8 mouse cellular contexts compared by ENCODE assay signal in genomic region chr16:5130766-5131165, GRCm38 (mm10). TPM values are rescaled to one million over a fixed set of nuclear protein-coding genes. Genes with fewer than 3 reads are reported as not detected.
A peak's percentile ranks its signal among the peaks of the same experiment; 100 is the strongest.
DNase-seq lines count a peak whose midpoint lies in the region; ATAC-seq and TF ChIP-seq lines count a peak whose summit lies in the region.

No protein-coding gene starts in this region.

- no peak overlapping the region for H3K9ac ChIP-seq in forebrain, postnatal 0 days
- H3K9ac ChIP-seq in forebrain, embryonic 13.5 days = no peak overlapping the region
- H3K9ac ChIP-seq in hindbrain, embryonic 13.5 days = no peak overlapping the region

- no peak overlapping the region for H3K4me3 ChIP-seq in forebrain, postnatal 0 days (ENCODE audit: low read depth, low read length)
- H3K4me3 ChIP-seq in forebrain, embryonic 13.5 days = no peak overlapping the region
- no peak overlapping the region for H3K4me3 ChIP-seq in hindbrain, embryonic 13.5 days

- peak; percentile 38; the same call in 1 of the 2 replicates for ATAC-seq in forebrain, postnatal 0 days
- no peak for ATAC-seq in forebrain, embryonic 13.5 days
- no peak for ATAC-seq in hindbrain, embryonic 13.5 days (ENCODE audit: low FRiP score)

- WGBS in forebrain, postnatal 0 days = 12% methylated on average over 4 of the region's 4 CpGs
- 9% methylated on average over 4 of the region's 4 CpGs for WGBS in forebrain, embryonic 13.5 days
- 12% methylated on average over 4 of the region's 4 CpGs for WGBS in hindbrain, embryonic 13.5 days

- no peak for DNase-seq in forebrain, postnatal 0 days
- peak; percentile 76 for DNase-seq in adrenal gland, postnatal 10 days
- peak; percentile 88 for DNase-seq in heart, postnatal 25 days (ENCODE audit: low spot score)
- peak; percentile 80 to 93 for DNase-seq in lung, postnatal 4 days
- DNase-seq in embryo, embryonic 9.5 days (ENCODE audit: extremely low spot score) = no peak
- DNase-seq in frontal cortex, postnatal 10 days (ENCODE audit: low spot score in 2 of 2) = no peak

- TF ChIP-seq CTCF in forebrain, postnatal 0 days (IDR thresholded peaks at IDR 0.05; ENCODE audit: low read depth) = no peak

- no peaks in the 10 kb centered on the region for H3K9me3 ChIP-seq in forebrain, postnatal 0 days (ENCODE audit: low read length)
- no peaks in the 10 kb centered on the region for H3K9me3 ChIP-seq in forebrain, embryonic 13.5 days (replicated peaks)
- H3K9me3 ChIP-seq in hindbrain, embryonic 13.5 days = no peaks in the 10 kb centered on the region

- intact Hi-C loops in heart, postnatal 25 days (cut with DNase I) = no loop called here

- H3K4me1 ChIP-seq in forebrain, postnatal 0 days (ENCODE audit: insufficient read depth) = no peaks in the 10 kb centered on the region
- H3K4me1 ChIP-seq in forebrain, embryonic 13.5 days = peaks cover 13% of the 10 kb centered on the region
- peaks cover 16% of the 10 kb centered on the region for H3K4me1 ChIP-seq in hindbrain, embryonic 13.5 days (replicated peaks)

- H3K36me3 ChIP-seq in forebrain, postnatal 0 days (ENCODE audit: insufficient read depth) = no peaks in the 10 kb centered on the region
- H3K36me3 ChIP-seq in forebrain, embryonic 13.5 days (ENCODE audit: poor library complexity, severe bottlenecking) = no peaks in the 10 kb centered on the region
- no peaks in the 10 kb centered on the region for H3K36me3 ChIP-seq in hindbrain, embryonic 13.5 days

- no peak overlapping the region for H3K27ac ChIP-seq in forebrain, postnatal 0 days (ENCODE audit: low read depth, low read length)
- H3K27ac ChIP-seq in forebrain, embryonic 13.5 days = no peak overlapping the region
- no peak overlapping the region for H3K27ac ChIP-seq in hindbrain, embryonic 13.5 days

- peaks cover 43% of the 10 kb centered on the region for H3K27me3 ChIP-seq in forebrain, postnatal 0 days (ENCODE audit: insufficient read depth, low read length)
- H3K27me3 ChIP-seq in forebrain, embryonic 13.5 days = peaks cover 78% of the 10 kb centered on the region
- peaks cover 72% of the 10 kb centered on the region for H3K27me3 ChIP-seq in hindbrain, embryonic 13.5 days

- no peak overlapping the region for H3K4me2 ChIP-seq in forebrain, postnatal 0 days (ENCODE audit: low read depth)
- H3K4me2 ChIP-seq in forebrain, embryonic 13.5 days = no peak overlapping the region
- H3K4me2 ChIP-seq in hindbrain, embryonic 13.5 days = no peak overlapping the region

RNA-seq across cellular contexts. Expression of gene Ppl, which starts 1.5 kb away (rescaled TPM):
- 0.08 and 0.10 TPM in 2 replicates for total RNA-seq in forebrain, postnatal 0 days (2014; rRNA removed)
- 0.03 and 0.07 TPM in 2 replicates for polyA plus RNA-seq in forebrain, postnatal 0 days (2015; fragmentation: Nextera tagmentation; extraction: Ambion mirVana)
- polyA plus RNA-seq in forebrain, embryonic 13.5 days (2015; fragmentation: Nextera tagmentation; extraction: Ambion mirVana) = 0.13 TPM in 2 replicates
- total RNA-seq in adrenal gland, postnatal 10 days (2021) = 1 to 10 TPM; 2.0 to 2.3 TPM
- 1 to 10 TPM; 3.8 to 5.0 TPM for total RNA-seq in heart, postnatal 25 days (2021)
- polyA plus RNA-seq in hindbrain, embryonic 13.5 days (2015; fragmentation: Nextera tagmentation; extraction: Ambion mirVana) = 0.25 TPM in 2 replicates

RNA-seq across cellular contexts. Expression of gene Sec14l5, which starts 16.1 kb away (rescaled TPM):
- total RNA-seq in forebrain, postnatal 0 days (2014; rRNA removed) = 0.15 and 0.48 TPM in 2 replicates
- polyA plus RNA-seq in forebrain, postnatal 0 days (2015; fragmentation: Nextera tagmentation; extraction: Ambion mirVana) = 0.05 and 0.08 TPM in 2 replicates
- 0.10 and 0.18 TPM in 2 replicates for polyA plus RNA-seq in forebrain, embryonic 13.5 days (2015; fragmentation: Nextera tagmentation; extraction: Ambion mirVana)
- under 1 TPM; 0.39 to 0.76 TPM for total RNA-seq in adrenal gland, postnatal 10 days (2021)
- total RNA-seq in heart, postnatal 25 days (2021) = under 1 TPM; 0.70 to 0.86 TPM
- 0.66 and 0.76 TPM in 2 replicates for polyA plus RNA-seq in hindbrain, embryonic 13.5 days (2015; fragmentation: Nextera tagmentation; extraction: Ambion mirVana)

Comparison
In these comparisons a context has a peak if more than half of its experiments do, and no peak if none do; other contexts are left out.
1. DNase-seq: peak in adrenal gland, postnatal 10 days (single experiment), heart, postnatal 25 days (single experiment) and lung, postnatal 4 days (2 of 2); none in forebrain, postnatal 0 days (single experiment), embryo, embryonic 9.5 days (single experiment) and frontal cortex, postnatal 10 days (0 of 2).